Mouse (Mus musculus): ENCODE data around the gene Bckdha. TPM values are rescaled to one million over a fixed set of nuclear protein-coding genes. Genes with fewer than 3 reads are reported as not detected.
A peak's percentile ranks its signal among the peaks of the same experiment; 100 is the strongest.

The Bckdha gene
- total RNA-seq, 1 experiment: 96.0 TPM

GRCm38 (mm10) chr7:25669631-25670030 lies 10.8 kb upstream of the Bckdha start:
- no peak for TF ChIP-seq HCFC1 (IDR thresholded peaks at IDR 0.05; ENCODE audit: borderline replicate concordance, insufficient read depth, low read length)
- no peak for TF ChIP-seq MAFK (IDR thresholded peaks at IDR 0.05; ENCODE audit: insufficient read depth, low read depth, low read length)
- TF ChIP-seq ZC3H11A (IDR thresholded peaks at IDR 0.05; ENCODE audit: borderline replicate concordance, low read depth, low read length): no peak
- no peak for TF ChIP-seq ZNF384 (IDR thresholded peaks at IDR 0.05; ENCODE audit: low read depth, low read length)
- TF ChIP-seq CHD2 (IDR thresholded peaks at IDR 0.05; ENCODE audit: low read depth, low read length): no peak
- no peak for DNase-seq (ENCODE audit: low read depth, low spot score)
- peaks cover 43% of the 10 kb centered on the region for H3K36me3 ChIP-seq (ENCODE audit: control insufficient read depth, insufficient read depth, low read length, poor library complexity, severe bottlenecking)
- H3K9me3 ChIP-seq (ENCODE audit: control insufficient read depth, insufficient read depth, low read depth, low read length): no peaks in the 10 kb centered on the region
- H3K4me3 ChIP-seq (ENCODE audit: insufficient read depth in 1 of 2, low read depth in 1 of 2, low read length in 2 of 2, poor library complexity in 1 of 2, severe bottlenecking in 1 of 2): peak overlapping the region; percentile 0 to 46; a peak in 3 of 4 replicates
- no peak overlapping the region for H3K9ac ChIP-seq (ENCODE audit: insufficient read depth, low read depth, low read length, poor library complexity, severe bottlenecking)
- in situ Hi-C loops (cut with MboI; ENCODE audit: low sequenced_read_pairs in 2 of 2, unreplicated experiment in 2 of 2): no loop called here
- peak overlapping the region; percentile 91 for H3K27ac ChIP-seq (ENCODE audit: insufficient read depth, low read depth, low read length, poor library complexity, severe bottlenecking)
- H3K4me1 ChIP-seq (ENCODE audit: control insufficient read depth in 2 of 2, insufficient read depth in 2 of 2, low read length in 2 of 2, poor library complexity in 1 of 2): peaks cover 5 to 44% of the 10 kb centered on the region in 2 experiments

- Histone ChIP-seq H3K36me3 (ENCODE audit: control insufficient read depth, insufficient read depth, low read length, poor library complexity, severe bottlenecking) (peaks cover 47% of the 10 kb centered on the region), H3K27ac (ENCODE audit: insufficient read depth, low read depth, low read length, poor library complexity, severe bottlenecking) (peak overlapping the region; percentile 86), H3K4me3 (ENCODE audit: insufficient read depth in 1 of 2, low read depth in 1 of 2, low read length in 2 of 2, poor library complexity in 1 of 2, severe bottlenecking in 1 of 2) (peak overlapping the region in 1 of 2 experiments; percentile 0; a peak in 1 of 4 replicates), H3K9ac (ENCODE audit: insufficient read depth, low read depth, low read length, poor library complexity, severe bottlenecking) (no peak overlapping the region), H3K4me1 (ENCODE audit: control insufficient read depth in 2 of 2, insufficient read depth in 2 of 2, low read length in 2 of 2, poor library complexity in 1 of 2) (peaks cover 5 to 39% of the 10 kb centered on the region in 2 experiments), H3K9me3 (ENCODE audit: control insufficient read depth, insufficient read depth, low read depth, low read length) (no peaks in the 10 kb centered on the region)
- DNase-seq (ENCODE audit: low read depth, low spot score): no peak
- TF ChIP-seq MAFK (IDR thresholded peaks at IDR 0.05; ENCODE audit: insufficient read depth, low read depth, low read length): no peak
- no peak for TF ChIP-seq ZNF384 (IDR thresholded peaks at IDR 0.05; ENCODE audit: low read depth, low read length)
- TF ChIP-seq ZC3H11A (IDR thresholded peaks at IDR 0.05; ENCODE audit: borderline replicate concordance, low read depth, low read length): no peak
- TF ChIP-seq HCFC1 (IDR thresholded peaks at IDR 0.05; ENCODE audit: borderline replicate concordance, insufficient read depth, low read length): no peak
- TF ChIP-seq CHD2 (IDR thresholded peaks at IDR 0.05; ENCODE audit: low read depth, low read length): no peak
- in situ Hi-C loops (cut with MboI; ENCODE audit: low sequenced_read_pairs in 2 of 2, unreplicated experiment in 2 of 2): no loop called here
Measured at GRCm38 (mm10) chr7:25669158-25669557, 10.4 kb upstream of the Bckdha start.

- DNase-seq (ENCODE audit: low read depth, low spot score): no peak
- in situ Hi-C loops (cut with MboI; ENCODE audit: low sequenced_read_pairs in 2 of 2, unreplicated experiment in 2 of 2): no loop called here
- H3K27ac ChIP-seq (ENCODE audit: insufficient read depth, low read depth, low read length, poor library complexity, severe bottlenecking): no peak overlapping the region
- H3K4me1 ChIP-seq (ENCODE audit: control insufficient read depth in 2 of 2, insufficient read depth in 2 of 2, low read length in 2 of 2, poor library complexity in 1 of 2): peaks cover 5 to 41% of the 10 kb centered on the region in 2 experiments
- TF ChIP-seq ZC3H11A (IDR thresholded peaks at IDR 0.05; ENCODE audit: borderline replicate concordance, low read depth, low read length) (no peak), MAFK (IDR thresholded peaks at IDR 0.05; ENCODE audit: insufficient read depth, low read depth, low read length) (no peak)
- no peaks in the 10 kb centered on the region for H3K9me3 ChIP-seq (ENCODE audit: control insufficient read depth, insufficient read depth, low read depth, low read length)
- H3K9ac ChIP-seq (ENCODE audit: insufficient read depth, low read depth, low read length, poor library complexity, severe bottlenecking): no peak overlapping the region
- peaks cover 70% of the 10 kb centered on the region for H3K36me3 ChIP-seq (ENCODE audit: control insufficient read depth, insufficient read depth, low read length, poor library complexity, severe bottlenecking)
- H3K4me3 ChIP-seq (ENCODE audit: insufficient read depth in 1 of 2, low read depth in 1 of 2, low read length in 2 of 2, poor library complexity in 1 of 2, severe bottlenecking in 1 of 2): no peak overlapping the region
Measured at GRCm38 (mm10) chr7:25666381-25666780, 7.6 kb upstream of the Bckdha start.

GRCm38 (mm10) chr7:25657785-25658184 lies 996 bp downstream of the Bckdha start:
- Histone ChIP-seq H3K4me3 (ENCODE audit: insufficient read depth in 1 of 2, low read depth in 1 of 2, low read length in 2 of 2, poor library complexity in 1 of 2, severe bottlenecking in 1 of 2) (peak overlapping the region; percentile 84 to 86), H3K36me3 (ENCODE audit: control insufficient read depth, insufficient read depth, low read length, poor library complexity, severe bottlenecking) (peaks cover 17% of the 10 kb centered on the region), H3K27ac (ENCODE audit: insufficient read depth, low read depth, low read length, poor library complexity, severe bottlenecking) (no peak overlapping the region), H3K9ac (ENCODE audit: insufficient read depth, low read depth, low read length, poor library complexity, severe bottlenecking) (peak overlapping the region; percentile 66), H3K9me3 (ENCODE audit: control insufficient read depth, insufficient read depth, low read depth, low read length) (no peaks in the 10 kb centered on the region), H3K4me1 (ENCODE audit: control insufficient read depth in 2 of 2, insufficient read depth in 2 of 2, low read length in 2 of 2, poor library complexity in 1 of 2) (peaks cover 6 to 11% of the 10 kb centered on the region in 2 experiments; a peak in 3 of 4 replicates)
- no peak for DNase-seq (ENCODE audit: low read depth, low spot score)
- in situ Hi-C loops (cut with MboI; ENCODE audit: low sequenced_read_pairs in 2 of 2, unreplicated experiment in 2 of 2): no loop called here
- no peak for TF ChIP-seq ZC3H11A (IDR thresholded peaks at IDR 0.05; ENCODE audit: borderline replicate concordance, low read depth, low read length)
- no peak for TF ChIP-seq HCFC1 (IDR thresholded peaks at IDR 0.05; ENCODE audit: borderline replicate concordance, insufficient read depth, low read length)
- TF ChIP-seq MAFK (IDR thresholded peaks at IDR 0.05; ENCODE audit: insufficient read depth, low read depth, low read length): no peak
- no peak for TF ChIP-seq CHD2 (IDR thresholded peaks at IDR 0.05; ENCODE audit: low read depth, low read length)
- no peak for TF ChIP-seq ZNF384 (IDR thresholded peaks at IDR 0.05; ENCODE audit: low read depth, low read length)
